Mouse (Mus musculus) mesoderm, embryonic 11.5 days (tissue): Measurements from ENCODE around the gene Gp1ba.

Experiments used
- DNase-seq: peaks from one replicate; pipeline ENCODE4 v3.0.0-alpha.2; 2012; ENCODE audit warnings: low read depth, low spot score

The Gp1ba gene

GRCm38 (mm10) chr11:70670483-70670882 is 31.6 kb downstream of the Gp1ba start:
- DNase-seq, result no peak

- DNase-seq, result no peak
These were observed 32.6 kb downstream of the Gp1ba start for GRCm38 (mm10) chr11:70671333-70672047.

- DNase-seq, result no peak
These were observed 35.1 kb downstream of the Gp1ba start for GRCm38 (mm10) chr11:70674014-70674413.

- no peak for DNase-seq
These were observed 35.6 kb downstream of the Gp1ba start for GRCm38 (mm10) chr11:70674501-70674900.

GRCm38 (mm10) chr11:70678092-70678491 is 39.2 kb downstream of the Gp1ba start:
- no peak for DNase-seq

GRCm38 (mm10) chr11:70678576-70678975 is 39.7 kb downstream of the Gp1ba start:
- no peak for DNase-seq

GRCm38 (mm10) chr11:70679361-70679760 is 40.4 kb downstream of the Gp1ba start:
- no peak for DNase-seq

GRCm38 (mm10) chr11:70679894-70680293 is 41.0 kb downstream of the Gp1ba start:
- DNase-seq, result no peak

GRCm38 (mm10) chr11:70681170-70681569 is 42.2 kb downstream of the Gp1ba start:
- no peak for DNase-seq

- peak; percentile 82 for DNase-seq
These were observed 43.1 kb downstream of the Gp1ba start for GRCm38 (mm10) chr11:70681897-70682581.

- DNase-seq, result no peak
These were observed 44.7 kb downstream of the Gp1ba start for GRCm38 (mm10) chr11:70683640-70684039.

- peak; percentile 41 for DNase-seq
These were observed 48.1 kb downstream of the Gp1ba start for GRCm38 (mm10) chr11:70686901-70687566.

GRCm38 (mm10) chr11:70687601-70688199 is 48.8 kb downstream of the Gp1ba start, which contains the start of gene Camta2:
TSS of gene Camta2 (minus strand) at chr11:70688105.
- peak; percentile 85 for DNase-seq

GRCm38 (mm10) chr11:70688372-70688771 is 49.5 kb downstream of the Gp1ba start:
- DNase-seq, result no peak

- no peak for DNase-seq
These were observed 50.7 kb downstream of the Gp1ba start for GRCm38 (mm10) chr11:70689578-70689977.
